Mouse (Mus musculus): ENCODE measurements around the gene Phb. TPM values are rescaled to one million over a fixed set of nuclear protein-coding genes. Genes with fewer than 3 reads are reported as not detected.
A peak's percentile ranks its signal among the peaks of the same experiment; 100 is the strongest.

The Phb gene
- polyA plus RNA-seq, 1 experiment = 59.1 TPM

DNA sequence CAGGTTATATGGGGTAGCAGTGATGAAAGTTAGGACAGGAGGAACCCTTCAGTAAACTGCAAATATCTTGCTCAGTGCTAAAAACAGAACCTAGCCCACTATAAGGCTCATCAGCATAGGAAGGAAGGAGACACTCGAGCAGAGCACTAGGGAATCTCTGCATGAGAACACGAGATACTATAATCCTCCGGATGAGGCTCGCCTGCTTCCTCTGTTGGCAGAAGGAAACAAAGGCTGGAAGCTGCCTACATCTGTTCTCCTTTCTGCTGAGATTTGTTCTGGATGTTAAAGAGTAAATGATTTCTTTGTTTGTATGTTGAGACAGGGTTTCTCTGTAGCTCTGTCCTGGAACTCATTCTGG, 38.2 kb downstream of the Phb start:
- 0 out of 2 replicates have a peak overlapping the region, but pooled peaks have one; percentile 9 for H3K27ac ChIP-seq (ENCODE audit: insufficient read depth, low read depth, low read length)
- no peak overlapping the region for H3K4me3 ChIP-seq (ENCODE audit: insufficient read depth, low read length)
- H3K4me1 ChIP-seq (ENCODE audit: control insufficient read depth, insufficient read depth, low read length) = peaks cover 27% of the 10 kb centered on the region
- no peak for TF ChIP-seq POLR2A (IDR thresholded peaks at IDR 0.05; ENCODE audit: borderline replicate concordance, low read depth, low read length)
- no peak for TF ChIP-seq CTCF (IDR thresholded peaks at IDR 0.05; ENCODE audit: low read depth, low read length)

DNA sequence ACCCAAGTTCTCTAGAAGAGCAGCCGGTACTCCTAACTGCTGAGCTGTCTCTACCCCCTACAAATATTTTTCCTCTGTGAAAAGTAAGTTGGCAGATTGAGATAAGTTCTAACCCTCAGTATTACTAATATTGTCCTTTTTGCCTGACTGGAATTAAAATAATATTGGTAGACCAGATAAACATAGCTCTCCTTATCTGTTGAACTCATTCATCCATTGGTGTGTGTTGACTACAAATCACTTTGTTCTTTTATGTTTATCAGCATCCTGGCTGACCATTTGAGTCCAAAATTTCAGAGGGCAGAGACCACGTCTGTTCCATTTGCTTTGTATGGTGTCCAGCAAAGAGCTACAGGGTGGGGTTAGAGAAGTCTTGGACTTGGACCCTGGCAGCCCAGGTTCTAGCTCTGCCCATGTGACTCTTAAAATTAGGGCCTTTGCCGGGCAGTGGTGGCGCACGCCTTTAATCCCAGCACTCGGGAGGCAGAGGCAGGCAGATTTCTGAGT, 42.8 kb downstream of the Phb start:
- TF ChIP-seq CTCF (IDR thresholded peaks at IDR 0.05; ENCODE audit: low read depth, low read length) (no peak), POLR2A (IDR thresholded peaks at IDR 0.05; ENCODE audit: borderline replicate concordance, low read depth, low read length) (no peak)
- H3K4me1 ChIP-seq (ENCODE audit: control insufficient read depth, insufficient read depth, low read length) = peaks cover 12% of the 10 kb centered on the region
- H3K4me3 ChIP-seq (ENCODE audit: insufficient read depth, low read length) = no peak overlapping the region
- no peak overlapping the region for H3K27ac ChIP-seq (ENCODE audit: insufficient read depth, low read depth, low read length)

DNA sequence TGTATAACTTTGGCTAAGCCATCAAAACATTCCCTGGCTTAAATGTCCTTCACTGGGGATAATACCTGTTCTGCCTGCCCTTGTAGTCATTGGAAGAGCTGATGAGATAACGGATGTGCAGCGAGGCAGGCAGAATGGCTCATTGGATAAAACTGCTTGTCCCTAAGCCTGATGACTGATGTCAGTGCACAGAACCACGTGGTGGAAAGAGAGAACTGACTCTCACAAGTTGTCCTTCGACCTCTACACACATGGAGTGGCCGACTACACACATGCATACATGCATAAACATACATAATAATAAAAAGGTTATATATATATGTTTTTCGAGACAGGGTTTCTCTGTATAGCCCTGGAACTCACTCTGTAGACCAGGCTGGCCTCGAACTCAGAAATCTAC, 43.7 kb downstream of the Phb start:
- Histone ChIP-seq H3K4me3 (ENCODE audit: insufficient read depth, low read length) (no peak overlapping the region), H3K27ac (ENCODE audit: insufficient read depth, low read depth, low read length) (no peak overlapping the region), H3K4me1 (ENCODE audit: control insufficient read depth, insufficient read depth, low read length) (peaks cover 14% of the 10 kb centered on the region)
- TF ChIP-seq POLR2A (IDR thresholded peaks at IDR 0.05; ENCODE audit: borderline replicate concordance, low read depth, low read length) (no peak), CTCF (IDR thresholded peaks at IDR 0.05; ENCODE audit: low read depth, low read length) (no peak)

DNA sequence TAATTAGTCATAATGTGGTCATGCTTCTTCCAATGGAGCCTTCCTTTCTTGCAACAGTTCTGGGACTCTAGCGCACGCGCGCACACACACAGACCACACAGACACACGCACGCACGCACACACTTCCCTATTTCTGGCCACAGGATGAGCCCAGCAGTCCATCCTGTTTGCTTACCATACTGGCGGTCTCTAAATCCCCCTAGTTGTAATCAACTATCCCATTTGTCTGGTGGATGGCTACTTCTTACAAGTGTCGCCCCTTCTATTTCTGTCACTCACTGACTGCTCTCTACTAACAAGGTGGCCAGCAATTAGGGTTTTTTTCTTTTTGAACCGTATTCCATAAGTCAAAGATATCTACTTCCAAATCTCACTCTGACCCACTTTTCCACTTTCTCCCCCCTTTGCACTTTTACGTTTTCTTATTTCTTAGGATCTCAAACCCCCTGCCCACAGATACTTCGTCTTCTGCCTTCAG, 45.4 kb downstream of the Phb start:
- H3K4me3 ChIP-seq (ENCODE audit: insufficient read depth, low read length) = peak overlapping the region; percentile 83
- H3K27ac ChIP-seq (ENCODE audit: insufficient read depth, low read depth, low read length) = peak overlapping the region; percentile 96
- peaks cover 22% of the 10 kb centered on the region for H3K4me1 ChIP-seq (ENCODE audit: control insufficient read depth, insufficient read depth, low read length)
- no peak for TF ChIP-seq CTCF (IDR thresholded peaks at IDR 0.05; ENCODE audit: low read depth, low read length)
- TF ChIP-seq POLR2A (IDR thresholded peaks at IDR 0.05; ENCODE audit: borderline replicate concordance, low read depth, low read length) = no peak

DNA sequence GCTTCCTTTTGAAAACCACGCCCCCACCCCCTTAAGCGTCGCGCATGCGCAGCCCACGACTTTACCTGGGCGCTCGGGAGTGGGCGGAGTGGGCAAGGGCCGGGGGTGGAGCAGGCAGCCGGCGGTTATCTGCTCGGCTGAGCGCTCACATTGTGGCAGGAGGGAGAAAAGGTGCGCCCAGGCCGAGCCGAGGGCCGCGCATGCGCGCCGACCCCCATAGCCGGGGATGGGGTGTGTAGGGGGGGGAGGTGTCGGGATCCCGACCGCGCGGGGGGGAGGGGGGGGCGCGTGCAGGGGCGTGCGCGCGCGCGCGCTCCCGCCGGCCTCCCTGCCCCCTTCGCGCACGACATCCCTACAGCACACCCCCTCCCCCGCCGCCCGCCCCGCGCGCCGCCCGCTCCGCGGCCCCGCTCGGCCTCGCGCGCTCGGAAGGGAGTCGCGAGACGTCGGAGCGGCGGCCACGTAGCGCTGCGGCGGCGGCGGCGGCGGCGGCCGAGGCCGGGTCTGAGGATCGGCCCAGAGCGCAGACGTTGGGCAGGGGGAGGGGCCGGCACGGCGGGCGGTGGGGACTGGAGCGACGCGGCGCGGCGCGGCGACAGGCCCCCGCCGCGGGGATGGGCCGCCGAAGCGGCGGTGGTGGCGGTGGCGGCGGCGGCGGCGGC, 45.9 kb downstream of the Phb start, which contains the start of gene Zfp652:
Gene Zfp652, plus strand, starts transcription at position 111 of the 662 bp plus-strand sequence.
- peaks cover 26% of the 10 kb centered on the region for H3K4me1 ChIP-seq (ENCODE audit: control insufficient read depth, insufficient read depth, low read length)
- no peak for TF ChIP-seq CTCF (IDR thresholded peaks at IDR 0.05; ENCODE audit: low read depth, low read length)
- no peak for TF ChIP-seq POLR2A (IDR thresholded peaks at IDR 0.05; ENCODE audit: borderline replicate concordance, low read depth, low read length)
- peak within 1 kb of the TSS; percentile 83 for H3K4me3 ChIP-seq (ENCODE audit: insufficient read depth, low read length)
- H3K27ac ChIP-seq (ENCODE audit: insufficient read depth, low read depth, low read length) = peak within 1 kb of the TSS; percentile 96

DNA sequence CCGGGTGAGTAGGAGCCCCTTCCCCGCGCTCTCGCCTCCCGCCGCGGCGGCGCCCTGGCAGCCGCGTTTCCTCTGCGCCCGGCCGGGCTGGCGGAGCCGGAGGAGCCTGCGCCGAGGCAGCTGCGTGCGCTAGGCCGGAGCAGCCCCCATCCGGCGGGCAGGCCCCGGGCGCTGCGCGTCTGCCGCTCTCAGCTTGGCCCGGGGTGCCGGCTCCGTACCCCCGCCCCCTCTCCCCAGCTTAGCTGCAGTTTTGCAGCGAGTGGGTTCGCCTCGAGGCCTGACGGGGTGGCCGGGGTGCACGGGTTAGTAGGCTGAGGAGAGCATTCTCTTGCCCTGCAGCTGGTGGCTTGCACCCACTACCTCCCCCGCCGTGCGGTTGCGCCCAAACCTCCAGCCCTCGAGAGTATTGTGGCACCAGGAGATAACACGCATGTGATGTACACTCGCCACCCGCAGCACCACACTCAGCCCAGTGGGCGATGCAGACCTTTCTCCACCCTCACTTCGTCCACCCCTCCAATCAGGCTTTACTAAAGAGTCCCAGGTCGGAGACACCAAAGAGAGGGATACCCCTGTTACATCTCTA, 46.6 kb downstream of the Phb start:
- no peak for TF ChIP-seq CTCF (IDR thresholded peaks at IDR 0.05; ENCODE audit: low read depth, low read length)
- TF ChIP-seq POLR2A (IDR thresholded peaks at IDR 0.05; ENCODE audit: borderline replicate concordance, low read depth, low read length) = no peak
- H3K4me3 ChIP-seq (ENCODE audit: insufficient read depth, low read length) = peak overlapping the region; percentile 83
- H3K4me1 ChIP-seq (ENCODE audit: control insufficient read depth, insufficient read depth, low read length) = peaks cover 22% of the 10 kb centered on the region
- peak overlapping the region; percentile 75 for H3K27ac ChIP-seq (ENCODE audit: insufficient read depth, low read depth, low read length)

DNA sequence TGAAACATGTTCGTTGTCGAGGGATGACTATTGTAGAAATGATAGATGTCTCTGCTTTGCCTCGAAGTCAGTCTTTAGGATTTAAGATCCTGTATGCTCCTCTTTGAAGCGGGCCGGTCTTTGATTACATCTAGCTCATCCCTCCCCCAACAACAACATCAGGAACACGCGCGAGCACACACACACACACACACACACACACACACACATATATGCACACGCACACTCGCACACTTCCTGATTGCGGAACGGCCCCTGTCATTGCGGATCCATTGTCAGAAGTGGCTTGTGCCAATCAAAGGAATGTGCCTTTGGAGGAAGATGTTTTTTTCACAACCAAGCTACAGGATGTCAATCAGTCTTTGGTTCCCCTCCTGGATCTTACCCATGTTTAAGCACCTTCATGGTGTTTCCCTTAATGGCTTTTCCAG, 47.1 kb downstream of the Phb start:
- Histone ChIP-seq H3K4me3 (ENCODE audit: insufficient read depth, low read length) (peak overlapping the region; percentile 83), H3K4me1 (ENCODE audit: control insufficient read depth, insufficient read depth, low read length) (peaks cover 21% of the 10 kb centered on the region), H3K27ac (ENCODE audit: insufficient read depth, low read depth, low read length) (peak overlapping the region; percentile 75)
- TF ChIP-seq CTCF (IDR thresholded peaks at IDR 0.05; ENCODE audit: low read depth, low read length) (no peak), POLR2A (IDR thresholded peaks at IDR 0.05; ENCODE audit: borderline replicate concordance, low read depth, low read length) (no peak)

DNA sequence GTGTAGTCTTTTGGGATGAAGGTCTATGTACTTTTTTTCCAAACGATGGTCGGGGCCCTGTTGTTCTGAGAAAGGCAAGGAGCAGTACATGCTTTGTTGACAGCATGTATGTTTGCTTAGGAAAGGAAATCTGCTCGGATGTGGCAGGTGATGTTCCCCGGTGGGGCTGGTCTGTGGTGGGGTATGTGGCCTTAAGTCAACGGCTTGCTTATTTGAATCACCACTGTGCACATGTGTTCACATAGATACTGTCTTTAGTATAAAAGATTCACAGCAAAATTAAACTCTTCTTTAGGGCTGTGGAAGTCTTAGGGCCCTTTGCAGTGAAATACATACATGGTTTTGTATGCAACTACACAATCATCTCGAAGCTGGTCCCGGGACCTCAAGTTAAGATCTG, 47.7 kb downstream of the Phb start:
- H3K4me1 ChIP-seq (ENCODE audit: control insufficient read depth, insufficient read depth, low read length) = peaks cover 23% of the 10 kb centered on the region
- no peak for TF ChIP-seq POLR2A (IDR thresholded peaks at IDR 0.05; ENCODE audit: borderline replicate concordance, low read depth, low read length)
- no peak for TF ChIP-seq CTCF (IDR thresholded peaks at IDR 0.05; ENCODE audit: low read depth, low read length)
- H3K27ac ChIP-seq (ENCODE audit: insufficient read depth, low read depth, low read length) = peak overlapping the region; percentile 40
- H3K4me3 ChIP-seq (ENCODE audit: insufficient read depth, low read length) = peak overlapping the region; percentile 83

DNA sequence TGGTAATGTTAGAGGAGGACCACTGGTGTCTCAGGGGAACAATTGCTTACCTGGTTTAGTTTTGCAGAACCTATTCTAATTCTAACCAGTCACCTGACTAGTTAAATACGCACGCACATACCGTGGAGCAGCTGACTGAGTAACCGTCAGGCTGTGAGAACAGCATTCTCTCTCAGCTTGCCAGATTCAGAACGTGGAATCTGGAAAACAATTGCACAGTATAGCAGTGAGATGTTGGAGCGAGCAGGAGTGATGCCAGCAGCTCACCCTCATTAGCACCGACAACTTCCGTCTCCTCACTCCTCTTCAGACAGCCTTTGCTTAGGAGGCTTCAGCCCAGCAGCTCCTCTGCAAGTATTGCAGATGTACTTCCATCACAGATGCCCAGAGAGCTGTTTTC, 49.4 kb downstream of the Phb start:
- Histone ChIP-seq H3K4me3 (ENCODE audit: insufficient read depth, low read length) (no peak overlapping the region), H3K27ac (ENCODE audit: insufficient read depth, low read depth, low read length) (no peak overlapping the region), H3K4me1 (ENCODE audit: control insufficient read depth, insufficient read depth, low read length) (peaks cover 25% of the 10 kb centered on the region)
- TF ChIP-seq POLR2A (IDR thresholded peaks at IDR 0.05; ENCODE audit: borderline replicate concordance, low read depth, low read length) (no peak), CTCF (IDR thresholded peaks at IDR 0.05; ENCODE audit: low read depth, low read length) (no peak)

DNA sequence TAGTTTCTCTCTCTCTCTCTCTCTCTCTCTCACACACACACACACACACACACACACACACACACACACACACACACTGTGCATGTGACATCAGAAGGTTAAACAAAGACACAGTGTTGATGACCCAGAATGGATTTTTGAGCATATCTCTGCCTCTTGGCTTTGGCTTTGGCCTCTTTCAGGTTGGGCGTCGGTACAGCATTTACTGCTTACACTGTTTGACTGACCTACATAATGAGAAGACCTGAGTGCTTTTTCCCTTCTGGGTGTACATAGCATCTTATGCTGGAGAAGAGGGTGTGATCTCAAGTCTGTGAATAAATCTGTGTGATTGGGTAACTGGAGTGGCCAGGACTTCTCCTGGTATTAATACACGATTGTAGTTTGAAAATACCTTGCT, 52.6 kb downstream of the Phb start:
- no peak overlapping the region for H3K27ac ChIP-seq (ENCODE audit: insufficient read depth, low read depth, low read length)
- peaks cover 22% of the 10 kb centered on the region for H3K4me1 ChIP-seq (ENCODE audit: control insufficient read depth, insufficient read depth, low read length)
- H3K4me3 ChIP-seq (ENCODE audit: insufficient read depth, low read length) = no peak overlapping the region
- TF ChIP-seq POLR2A (IDR thresholded peaks at IDR 0.05; ENCODE audit: borderline replicate concordance, low read depth, low read length) = no peak
- no peak for TF ChIP-seq CTCF (IDR thresholded peaks at IDR 0.05; ENCODE audit: low read depth, low read length)
